ENCODE assay signal across 19 mouse cellular contexts in the genomic region with DNA sequence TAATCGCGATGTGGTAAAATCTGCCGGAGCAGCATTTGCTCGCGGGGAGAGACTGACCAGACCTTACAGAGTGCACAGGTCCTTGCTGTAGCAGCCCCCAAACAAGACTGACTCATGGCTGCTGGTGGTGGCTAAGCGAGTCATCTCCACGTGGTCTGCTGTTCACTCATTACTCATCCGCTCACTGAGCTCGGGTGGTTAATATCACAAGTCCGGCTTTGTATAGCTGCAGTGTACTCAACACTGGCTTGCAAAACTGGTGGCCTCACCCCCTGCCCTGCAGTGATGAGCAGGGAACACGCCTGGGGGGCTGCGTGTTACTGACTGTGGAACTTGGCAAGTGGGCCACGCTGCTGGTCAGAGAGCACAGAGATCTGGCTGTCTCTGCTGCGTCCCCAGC. TPM values are rescaled to one million over a fixed set of nuclear protein-coding genes. Genes with fewer than 3 reads are reported as not detected.
DNase-seq lines count a peak whose midpoint lies in the region; ATAC-seq and TF ChIP-seq lines count a peak whose summit lies in the region.
"Had no signal": no experiment of that assay in that cellular context is flagged by ENCODE, and none has a peak within 500 bp of the region (broad histone marks: within the 10 kb centered on the region; RNA-seq: fewer than 3 reads in every experiment).

No protein-coding gene starts in this region.

- no peak overlapping the region for H3K4me2 ChIP-seq in midbrain, embryonic 13.5 days (replicated peaks)
- H3K4me2 ChIP-seq: embryonic facial prominence, embryonic 13.5 days; heart, embryonic 11.5 days; hindbrain, embryonic 15.5 days; limb, embryonic 15.5 days had no signal

- H3K9ac ChIP-seq in midbrain, embryonic 13.5 days (replicated peaks): no peak overlapping the region
- H3K9ac ChIP-seq: embryonic facial prominence, embryonic 13.5 days; hindbrain, embryonic 15.5 days; limb, embryonic 15.5 days; liver, postnatal 0 days had no signal

- intact Hi-C loops in left cerebral cortex, postnatal 25 days (cut with DNase I): no loop called here

- peaks cover 24% of the 10 kb centered on the region for H3K4me1 ChIP-seq in bone marrow macrophage, adult 2 months (ENCODE audit: control insufficient read depth, insufficient read depth, low read length)
- no peaks in the 10 kb centered on the region for H3K4me1 ChIP-seq in midbrain, embryonic 13.5 days (replicated peaks)
- H3K4me1 ChIP-seq: forebrain, embryonic 10.5 days; hindbrain, embryonic 15.5 days had no signal

- no peak for TF ChIP-seq CTCF in bone marrow macrophage, adult 2 months (IDR thresholded peaks at IDR 0.05; ENCODE audit: low read depth, low read length)

- ATAC-seq in midbrain, embryonic 13.5 days: no peak
- ATAC-seq: liver, postnatal 0 days had no signal

- WGBS in midbrain, embryonic 13.5 days: 91% methylated on average over 14 of the region's 14 CpGs

- H3K9me3 ChIP-seq in midbrain, embryonic 13.5 days: no peaks in the 10 kb centered on the region
- H3K9me3 ChIP-seq: embryonic facial prominence, embryonic 13.5 days; forebrain, embryonic 10.5 days; hindbrain, embryonic 15.5 days; limb, embryonic 15.5 days had no signal

- 0 out of 2 replicates have a peak, but pooled peaks cover 3% of the 10 kb centered on the region for H3K27me3 ChIP-seq in midbrain, embryonic 13.5 days
- H3K27me3 ChIP-seq: hindbrain, embryonic 15.5 days; limb, embryonic 15.5 days had no signal

- H3K27ac ChIP-seq in bone marrow macrophage, adult 2 months (ENCODE audit: insufficient read depth, low read depth, low read length): peak overlapping the region; percentile 87
- no peak overlapping the region for H3K27ac ChIP-seq in midbrain, embryonic 13.5 days
- H3K27ac ChIP-seq: embryonic facial prominence, embryonic 13.5 days; forebrain, embryonic 10.5 days; hindbrain, embryonic 15.5 days; limb, embryonic 15.5 days had no signal

- H3K4me3 ChIP-seq in bone marrow macrophage, adult 2 months (ENCODE audit: insufficient read depth, low read length): no peak overlapping the region
- H3K4me3 ChIP-seq in midbrain, embryonic 13.5 days (replicated peaks): no peak overlapping the region
- H3K4me3 ChIP-seq: embryonic facial prominence, embryonic 13.5 days; forebrain, embryonic 10.5 days; hindbrain, embryonic 15.5 days; limb, embryonic 15.5 days had no signal

- H3K36me3 ChIP-seq in midbrain, embryonic 13.5 days: no peaks in the 10 kb centered on the region
- H3K36me3 ChIP-seq: embryonic facial prominence, embryonic 13.5 days; forebrain, embryonic 10.5 days; hindbrain, embryonic 15.5 days; limb, embryonic 15.5 days had no signal

- no peak for TF ChIP-seq POLR2A in bone marrow macrophage, adult 2 months (IDR thresholded peaks at IDR 0.05; ENCODE audit: borderline replicate concordance, low read depth, low read length)

- DNase-seq in left cerebral cortex, postnatal 25 days (ENCODE audit: low spot score in 2 of 2): peak; percentile 11 to 40
- DNase-seq in left cerebral cortex, adult 11 months (ENCODE audit: low spot score): no peak
- peak; percentile 93 for DNase-seq in NIH3T3 (ENCODE audit: low read depth)
- no peak for DNase-seq in cerebellum, postnatal 36 days
- no peak for DNase-seq in thymus, postnatal 14 days
- DNase-seq: cerebellum, adult 9-10 months; kidney, adult 18-20 months; kidney, postnatal 10 days; liver, postnatal 0 days; lung, postnatal 14 days; right cerebral cortex, postnatal 4 days; thymus, adult 18-20 months had no signal

RNA-seq across cellular contexts. Expression of gene Steap3, which starts 36.1 kb away (rescaled TPM):
- total RNA-seq in left cerebral cortex, postnatal 25 days (2021): 1 to 10 TPM; 6.6 to 7.3 TPM
- 19.5 and 22.6 TPM in 2 replicates for polyA plus RNA-seq in bone marrow macrophage, adult 2 months (2012; ENCODE audit: insufficient read depth, insufficient read length, missing spikeins)
- 1.5 and 2.1 TPM in 2 replicates for polyA plus RNA-seq in midbrain, embryonic 13.5 days (2015; fragmentation: Nextera tagmentation; extraction: Ambion mirVana)

Comparison
In these comparisons a context has a peak if more than half of its experiments do, and no peak if none do; other contexts are left out.
1. DNase-seq: peak in left cerebral cortex, postnatal 25 days (2 of 2) and NIH3T3 (single experiment); none in left cerebral cortex, adult 11 months (single experiment), cerebellum, postnatal 36 days (0 of 2) and thymus, postnatal 14 days (single experiment).